Mouse (Mus musculus) heart, adult 10 weeks (tissue): ENCODE results near the gene Wdr31. TPM values are rescaled to one million over a fixed set of nuclear protein-coding genes. Genes with fewer than 3 reads are reported as not detected.

Source experiments
- polyA plus RNA-seq: library from polyadenylated mRNA; stranded (reverse); fragments of 350-450 nt; fragmentation: Illumina TruSeq; extraction: RNeasy Lipid Tissue Mini Kit (QIAGEN cat#74804); gene quantifications from one replicate; pipeline ENCODE4 v1.2.3, GENCODE M21; 2014; ENCODE audit warnings: low read depth, low replicate concordance

Gene Wdr31
- polyA plus RNA-seq: 0.39 TPM

GRCm38 (mm10) chr4:62470598-62471051 is at the start of gene Wdr31:
Gene Wdr31, minus strand, starts transcription at chr4:62470896.

GRCm38 (mm10) chr4:62519849-62520233 is 49.1 kb upstream of the Wdr31 start, which contains the start of gene Alad:
Gene Alad, minus strand, starts transcription at chr4:62519918.

GRCm38 (mm10) chr4:62503374-62503970 is 32.8 kb upstream of the Wdr31 start, which contains the start of gene Hdhd3:
Gene Hdhd3, minus strand, starts transcription at chr4:62503467.

GRCm38 (mm10) chr4:62479937-62480708 is 9.4 kb upstream of the Wdr31 start, which contains the start of gene Bspry:
Gene Bspry, plus strand, starts transcription at chr4:62480053.

GRCm38 (mm10) chr4:62435081-62435480 is 35.6 kb downstream of the Wdr31 start, which contains the start of gene Rnf183:
Gene Rnf183, minus strand, starts transcription at chr4:62435252.

GRCm38 (mm10) chr4:62408601-62409282 is 62.0 kb downstream of the Wdr31 start, which contains the start of the genes Cdc26 and Prpf4:
Gene Cdc26, minus strand, starts transcription at chr4:62408642.
Gene Prpf4, plus strand, starts transcription at chr4:62408797.

Other genes starting within 250 kb of the Wdr31 start
- gene Zfp37, start 239.8 kb downstream of the Wdr31 start, polyA plus RNA-seq: 2.5 TPM
- gene Slc31a2, start 208.3 kb downstream of the Wdr31 start, polyA plus RNA-seq: 20.6 TPM
- gene Fkbp15, start 110.3 kb downstream of the Wdr31 start, polyA plus RNA-seq: 17.0 TPM
- gene Slc31a1, start 110.2 kb downstream of the Wdr31 start, polyA plus RNA-seq: 21.4 TPM
- 62.0 TPM for gene Cdc26, start 62.3 kb downstream of the Wdr31 start, polyA plus RNA-seq
- 10.2 TPM for gene Prpf4, start 62.1 kb downstream of the Wdr31 start, polyA plus RNA-seq
- gene Rnf183, start 35.6 kb downstream of the Wdr31 start, polyA plus RNA-seq: not detected
- gene Bspry, start 9.2 kb upstream of the Wdr31 start, polyA plus RNA-seq: not detected
- 3.0 TPM for gene Hdhd3, start 32.6 kb upstream of the Wdr31 start, polyA plus RNA-seq
- 53.4 TPM for gene Alad, start 49.0 kb upstream of the Wdr31 start, polyA plus RNA-seq
- gene Pole3, start 54.2 kb upstream of the Wdr31 start, polyA plus RNA-seq: 24.8 TPM
- not detected for gene 4933430I17Rik, start 54.5 kb upstream of the Wdr31 start, polyA plus RNA-seq
- gene Rgs3, start 89.0 kb upstream of the Wdr31 start, polyA plus RNA-seq: 43.5 TPM